Mouse (Mus musculus): ENCODE results near the gene Timd2. TPM values are rescaled to one million over a fixed set of nuclear protein-coding genes. Genes with fewer than 3 reads are reported as not detected.
"Not testable (repeated sequence)": the region's sequence is repeated elsewhere in the genome, so short reads cannot be mapped to it uniquely, and the experiment has no call there.

The Timd2 gene
- polyA plus RNA-seq, 1 experiment, result not detected

- TF ChIP-seq GATA1 (IDR thresholded peaks at IDR 0.05; ENCODE audit: borderline replicate concordance, low read length), result no peak
- TF ChIP-seq FLI1 (IDR thresholded peaks at IDR 0.05; ENCODE audit: low read length), result no peak
- H3K27me3 ChIP-seq (replicated peaks), result peaks cover 3% of the 10 kb centered on the region
- H3K36me3 ChIP-seq (replicated peaks; ENCODE audit: low read length), result no peaks in the 10 kb centered on the region
- peaks cover 5% of the 10 kb centered on the region; the same call in 1 of the 2 replicates for H3K4me1 ChIP-seq
- H3K9me3 ChIP-seq, result no peaks in the 10 kb centered on the region
- H3K4me3 ChIP-seq (replicated peaks), result no peak overlapping the region
Observed at GRCm38 (mm10) chr11:46667105-46667504, 39.8 kb downstream of the Timd2 start.

GRCm38 (mm10) chr11:46665599-46666522 lies 41.0 kb downstream of the Timd2 start:
- TF ChIP-seq GATA1 (IDR thresholded peaks at IDR 0.05; ENCODE audit: borderline replicate concordance, low read length) (no peak), FLI1 (IDR thresholded peaks at IDR 0.05; ENCODE audit: low read length) (no peak)
- peaks cover 3% of the 10 kb centered on the region for H3K27me3 ChIP-seq (replicated peaks)
- H3K4me1 ChIP-seq, result peaks cover 5% of the 10 kb centered on the region; the same call in 1 of the 2 replicates
- H3K4me3 ChIP-seq (replicated peaks), result no peak overlapping the region
- H3K9me3 ChIP-seq, result no peaks in the 10 kb centered on the region
- no peaks in the 10 kb centered on the region for H3K36me3 ChIP-seq (replicated peaks; ENCODE audit: low read length)

- H3K4me3 ChIP-seq (replicated peaks), result no peak overlapping the region
- peaks cover 5% of the 10 kb centered on the region; the same call in 1 of the 2 replicates for H3K4me1 ChIP-seq
- no peaks in the 10 kb centered on the region for H3K36me3 ChIP-seq (replicated peaks; ENCODE audit: low read length)
- TF ChIP-seq GATA1 (IDR thresholded peaks at IDR 0.05; ENCODE audit: borderline replicate concordance, low read length) (no peak), FLI1 (IDR thresholded peaks at IDR 0.05; ENCODE audit: low read length) (no peak)
- H3K27me3 ChIP-seq (replicated peaks), result peaks cover 3% of the 10 kb centered on the region
- H3K9me3 ChIP-seq, result no peaks in the 10 kb centered on the region
Observed at GRCm38 (mm10) chr11:46663215-46663614, 43.6 kb downstream of the Timd2 start.

GRCm38 (mm10) chr11:46652476-46652875 lies 54.4 kb downstream of the Timd2 start:
- no peak for TF ChIP-seq FLI1 (IDR thresholded peaks at IDR 0.05; ENCODE audit: low read length)
- no peak for TF ChIP-seq GATA1 (IDR thresholded peaks at IDR 0.05; ENCODE audit: borderline replicate concordance, low read length)
- Histone ChIP-seq H3K36me3 (replicated peaks; ENCODE audit: low read length) (no peaks in the 10 kb centered on the region), H3K4me1 (no peaks in the 10 kb centered on the region), H3K4me3 (replicated peaks) (no peak overlapping the region), H3K9me3 (no peaks in the 10 kb centered on the region), H3K27me3 (replicated peaks) (no peaks in the 10 kb centered on the region)

GRCm38 (mm10) chr11:46649655-46650054 lies 57.2 kb downstream of the Timd2 start:
- not testable (repeated sequence) for H3K4me1 ChIP-seq; H3K4me3 ChIP-seq (replicated peaks); H3K36me3 ChIP-seq (replicated peaks; ENCODE audit: low read length); H3K27me3 ChIP-seq (replicated peaks); H3K9me3 ChIP-seq

GRCm38 (mm10) chr11:46644824-46645223 lies 62.0 kb downstream of the Timd2 start:
- Histone ChIP-seq H3K27me3 (replicated peaks) (no peaks in the 10 kb centered on the region), H3K9me3 (no peaks in the 10 kb centered on the region), H3K36me3 (replicated peaks; ENCODE audit: low read length) (no peaks in the 10 kb centered on the region), H3K4me1 (no peaks in the 10 kb centered on the region), H3K4me3 (replicated peaks) (no peak overlapping the region)
- TF ChIP-seq GATA1 (IDR thresholded peaks at IDR 0.05; ENCODE audit: borderline replicate concordance, low read length), result no peak
- no peak for TF ChIP-seq FLI1 (IDR thresholded peaks at IDR 0.05; ENCODE audit: low read length)

- H3K27me3 ChIP-seq (replicated peaks), result no peaks in the 10 kb centered on the region
- H3K4me3 ChIP-seq (replicated peaks), result no peak overlapping the region
- 0 out of 2 replicates have a peak, but pooled peaks cover 3% of the 10 kb centered on the region for H3K4me1 ChIP-seq
- no peaks in the 10 kb centered on the region for H3K9me3 ChIP-seq
- TF ChIP-seq FLI1 (IDR thresholded peaks at IDR 0.05; ENCODE audit: low read length) (no peak), GATA1 (IDR thresholded peaks at IDR 0.05; ENCODE audit: borderline replicate concordance, low read length) (no peak)
- no peaks in the 10 kb centered on the region for H3K36me3 ChIP-seq (replicated peaks; ENCODE audit: low read length)
Observed at GRCm38 (mm10) chr11:46636568-46636967, 70.3 kb downstream of the Timd2 start.

- H3K27me3 ChIP-seq (replicated peaks); H3K36me3 ChIP-seq (replicated peaks; ENCODE audit: low read length); H3K4me3 ChIP-seq (replicated peaks); H3K9me3 ChIP-seq: not testable (repeated sequence)
- peaks cover 11% of the 10 kb centered on the region for H3K4me1 ChIP-seq
Observed at GRCm38 (mm10) chr11:46635516-46635915, 71.3 kb downstream of the Timd2 start.

GRCm38 (mm10) chr11:46631635-46632034 lies 75.2 kb downstream of the Timd2 start:
- H3K27me3 ChIP-seq (replicated peaks), result peaks cover 1% of the 10 kb centered on the region
- no peak overlapping the region for H3K4me3 ChIP-seq (replicated peaks)
- no peak for TF ChIP-seq FLI1 (IDR thresholded peaks at IDR 0.05; ENCODE audit: low read length)
- TF ChIP-seq GATA1 (IDR thresholded peaks at IDR 0.05; ENCODE audit: borderline replicate concordance, low read length), result no peak
- no peaks in the 10 kb centered on the region for H3K36me3 ChIP-seq (replicated peaks; ENCODE audit: low read length)
- H3K9me3 ChIP-seq, result no peaks in the 10 kb centered on the region
- H3K4me1 ChIP-seq, result peaks cover 11% of the 10 kb centered on the region

- Histone ChIP-seq H3K4me3 (replicated peaks) (no peak within 1 kb of the TSS), H3K9me3 (no peaks in the 10 kb centered on the region), H3K4me1 (peaks cover 11% of the 10 kb centered on the region), H3K36me3 (replicated peaks; ENCODE audit: low read length) (no peaks in the 10 kb centered on the region), H3K27me3 (replicated peaks) (peaks cover 1% of the 10 kb centered on the region)
- no peak for TF ChIP-seq FLI1 (IDR thresholded peaks at IDR 0.05; ENCODE audit: low read length)
- TF ChIP-seq GATA1 (IDR thresholded peaks at IDR 0.05; ENCODE audit: borderline replicate concordance, low read length), result no peak
Observed at GRCm38 (mm10) chr11:46629211-46629795, 77.6 kb downstream of the Timd2 start, which contains the start of gene Dppa1. TSS of gene Dppa1 (minus strand) at chr11:46629261.
